Mouse (Mus musculus): Measurements from ENCODE around the gene Hbb-y.
"Not testable (repeated sequence)": the region's sequence is repeated elsewhere in the genome, so short reads cannot be mapped to it uniquely, and the experiment has no call there.

Gene Hbb-y

GRCm38 (mm10) chr7:103853090-103853489 lies at the start of gene Hbb-y:
Gene Hbb-y (minus strand): TSS chr7:103853216.
- in situ Hi-C loops (cut with MboI; ENCODE audit: low pct_unique_long_range_greater_than_20kb in 1 of 2, low sequenced_read_pairs in 2 of 2, unreplicated experiment in 1 of 2) = no loop called here

DNA sequence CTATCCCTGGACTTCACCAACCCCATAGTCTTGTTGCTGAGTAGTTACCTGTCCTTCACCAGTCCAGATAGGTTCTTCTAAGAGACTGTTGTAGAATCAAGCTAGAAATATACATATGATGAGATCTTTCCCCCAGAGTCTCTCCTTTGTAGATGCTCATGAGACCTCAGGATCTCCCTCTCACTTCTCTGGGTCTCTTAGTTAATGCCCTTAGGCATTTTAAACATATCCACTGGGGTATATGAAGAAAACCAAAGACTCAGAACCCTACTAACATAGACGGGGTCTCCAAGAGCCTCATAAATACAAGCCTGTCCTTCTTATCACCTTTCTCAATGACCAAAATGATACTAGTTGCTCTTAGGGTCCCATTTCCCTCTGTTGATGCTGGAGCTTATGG lies 41.4 kb upstream of the Hbb-y start, which contains the start of gene Olfr64:
Olfr64 (minus strand) TSS at position 101 of the 400 bp plus-strand sequence.
- in situ Hi-C loops (cut with MboI; ENCODE audit: low pct_unique_long_range_greater_than_20kb in 1 of 2, low sequenced_read_pairs in 2 of 2, unreplicated experiment in 1 of 2) = no loop called here

DNA sequence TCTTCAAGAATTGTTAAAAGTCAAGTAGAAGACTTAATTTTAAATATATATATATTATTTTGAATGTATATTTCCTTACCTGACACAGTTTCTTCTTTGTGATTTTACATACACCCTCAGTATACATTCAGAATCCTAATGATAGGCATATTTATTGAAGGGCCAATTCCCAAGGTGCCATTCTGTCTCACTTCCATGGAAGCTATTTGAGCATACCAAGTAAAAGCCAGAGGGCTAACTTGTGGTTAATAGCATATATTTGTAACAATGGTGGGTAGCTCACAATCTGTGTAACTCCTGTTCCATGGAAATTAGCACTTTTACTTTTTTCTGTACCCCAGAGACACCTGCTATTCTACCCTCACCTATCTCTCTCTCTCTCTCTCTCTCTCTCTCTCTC lies 33.1 kb upstream of the Hbb-y start, which contains the start of gene Olfr66:
Olfr66 (minus strand) TSS at position 101 of the 400 bp plus-strand sequence.
- in situ Hi-C loops (cut with MboI; ENCODE audit: low pct_unique_long_range_greater_than_20kb in 1 of 2, low sequenced_read_pairs in 2 of 2, unreplicated experiment in 1 of 2) = no loop called here

DNA sequence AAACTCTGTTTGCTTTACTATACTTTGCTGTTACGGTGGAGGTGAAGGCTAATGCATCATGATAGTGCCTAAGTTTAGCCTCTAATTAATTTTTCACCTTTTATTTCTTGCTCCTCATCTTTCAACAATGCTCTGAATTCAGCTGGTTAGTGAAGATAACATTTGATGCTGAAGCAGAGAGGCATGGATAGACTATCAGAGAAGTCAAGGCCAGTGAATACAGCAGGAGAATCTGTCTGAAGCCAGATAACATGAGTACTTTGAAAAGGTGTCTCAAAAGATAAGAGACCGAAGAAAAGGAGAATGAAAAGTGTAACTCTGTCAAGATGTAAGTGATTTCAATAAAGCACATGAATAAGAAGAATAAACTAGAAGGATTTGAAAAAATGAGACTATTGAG lies 24.1 kb upstream of the Hbb-y start:
- in situ Hi-C loops (cut with MboI; ENCODE audit: low pct_unique_long_range_greater_than_20kb in 1 of 2, low sequenced_read_pairs in 2 of 2, unreplicated experiment in 1 of 2) = no loop called here

GRCm38 (mm10) chr7:103874451-103874850 lies 21.4 kb upstream of the Hbb-y start:
- in situ Hi-C loops (cut with MboI; ENCODE audit: low pct_unique_long_range_greater_than_20kb in 1 of 2, low sequenced_read_pairs in 2 of 2, unreplicated experiment in 1 of 2) = no loop called here

DNA sequence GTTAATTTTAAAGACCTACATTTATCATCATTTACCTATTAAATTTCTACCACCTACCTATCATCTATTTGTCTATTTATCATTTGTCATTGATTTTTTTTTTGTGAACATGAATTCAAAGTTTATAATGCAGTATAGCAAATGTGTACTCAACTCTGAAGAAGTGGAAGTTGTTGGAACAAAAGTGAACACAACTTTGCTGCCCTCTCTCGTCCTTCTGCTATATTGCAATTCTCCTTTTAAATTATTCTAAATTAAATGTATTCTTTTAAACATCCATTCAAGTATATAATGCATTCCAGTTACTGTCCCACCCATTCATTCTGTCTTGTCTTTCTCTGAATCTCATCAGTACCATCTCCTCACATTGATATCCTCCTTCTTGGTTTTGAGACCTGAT lies 20.0 kb upstream of the Hbb-y start:
- in situ Hi-C loops (cut with MboI; ENCODE audit: low pct_unique_long_range_greater_than_20kb in 1 of 2, low sequenced_read_pairs in 2 of 2, unreplicated experiment in 1 of 2) = no loop called here

DNA sequence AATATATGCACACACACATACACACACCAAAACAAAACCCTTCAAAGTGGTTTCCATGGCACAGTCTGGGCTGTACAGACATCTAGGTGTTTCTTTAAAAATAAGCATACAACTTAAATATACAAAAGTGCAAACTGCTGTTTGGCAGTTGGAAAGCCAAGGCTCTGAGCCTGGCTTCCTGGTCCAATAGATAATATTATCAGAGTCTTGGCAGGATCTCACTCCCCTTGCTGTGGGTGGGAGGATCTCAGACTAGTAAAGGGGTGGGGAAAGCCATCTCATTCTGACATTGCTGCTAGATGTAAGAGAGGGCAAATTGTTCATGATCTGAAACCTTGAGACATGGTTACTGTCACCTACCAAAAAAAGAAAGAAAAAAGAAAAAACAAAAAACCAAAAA lies 17.7 kb upstream of the Hbb-y start:
- in situ Hi-C loops (cut with MboI; ENCODE audit: low pct_unique_long_range_greater_than_20kb in 1 of 2, low sequenced_read_pairs in 2 of 2, unreplicated experiment in 1 of 2) = no loop called here

- in situ Hi-C loops (cut with MboI; ENCODE audit: low pct_unique_long_range_greater_than_20kb in 1 of 2, low sequenced_read_pairs in 2 of 2, unreplicated experiment in 1 of 2) = no loop called here
Observed at GRCm38 (mm10) chr7:103865716-103866115, 12.7 kb upstream of the Hbb-y start.

GRCm38 (mm10) chr7:103861531-103861930 lies 8.5 kb upstream of the Hbb-y start:
- in situ Hi-C loops (cut with MboI; ENCODE audit: low pct_unique_long_range_greater_than_20kb in 1 of 2, low sequenced_read_pairs in 2 of 2, unreplicated experiment in 1 of 2) = no loop called here

DNA sequence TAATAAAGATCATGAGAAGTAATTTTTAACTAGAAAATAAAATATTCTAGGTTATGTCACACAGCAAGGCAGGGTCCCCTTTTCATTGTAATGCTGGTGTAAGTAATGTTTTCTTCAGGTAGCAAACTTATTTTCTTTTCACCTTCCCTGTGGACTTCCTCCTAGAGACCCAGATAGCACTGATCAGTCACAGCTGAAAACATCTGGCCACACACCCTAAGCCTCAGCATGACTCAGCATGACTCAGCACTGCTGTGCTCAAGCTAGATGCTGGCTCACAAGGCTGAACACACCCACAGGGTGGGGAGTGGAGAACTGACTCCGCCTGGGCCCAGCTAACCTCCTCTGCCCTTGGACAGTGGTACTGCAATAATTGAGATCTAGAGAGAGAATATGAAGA lies 7.8 kb upstream of the Hbb-y start:
- in situ Hi-C loops (cut with MboI; ENCODE audit: low pct_unique_long_range_greater_than_20kb in 1 of 2, low sequenced_read_pairs in 2 of 2, unreplicated experiment in 1 of 2) = no loop called here

- in situ Hi-C loops (cut with MboI; ENCODE audit: low pct_unique_long_range_greater_than_20kb in 1 of 2, low sequenced_read_pairs in 2 of 2, unreplicated experiment in 1 of 2) = no loop called here
Observed at GRCm38 (mm10) chr7:103859076-103859475, 6.1 kb upstream of the Hbb-y start.

GRCm38 (mm10) chr7:103854669-103855068 lies 1.7 kb upstream of the Hbb-y start:
- in situ Hi-C loops (cut with MboI; ENCODE audit: low pct_unique_long_range_greater_than_20kb in 1 of 2, low sequenced_read_pairs in 2 of 2, unreplicated experiment in 1 of 2) = no loop called here

GRCm38 (mm10) chr7:103844525-103845325 lies 8.3 kb downstream of the Hbb-y start:
- in situ Hi-C loops (cut with MboI; ENCODE audit: low pct_unique_long_range_greater_than_20kb in 1 of 2, low sequenced_read_pairs in 2 of 2, unreplicated experiment in 1 of 2) = no loop called here

DNA sequence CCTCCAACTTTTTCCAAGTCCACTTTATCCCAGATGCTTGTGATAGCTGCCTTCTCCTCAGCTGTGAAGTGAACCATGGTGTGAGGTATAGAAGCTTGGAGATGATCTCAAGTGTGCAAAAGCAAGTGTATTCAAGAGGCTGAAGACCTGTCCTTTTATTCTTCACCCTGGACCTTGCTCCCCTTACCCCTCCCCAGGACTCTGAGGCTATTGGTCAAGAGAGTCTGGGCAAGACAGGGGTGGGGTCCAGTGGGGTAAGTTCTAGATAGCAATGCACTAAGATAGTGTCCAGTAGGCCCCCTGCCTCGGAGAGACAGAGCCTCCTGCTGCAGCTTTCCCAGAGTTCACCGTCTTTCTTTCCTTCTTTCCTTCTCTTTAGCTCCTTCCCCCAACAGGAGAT lies 10.0 kb downstream of the Hbb-y start, which contains the start of gene Hbb-bh1:
Hbb-bh1 (minus strand) TSS at position 131 of the 400 bp plus-strand sequence.
- in situ Hi-C loops (cut with MboI; ENCODE audit: low pct_unique_long_range_greater_than_20kb in 1 of 2, low sequenced_read_pairs in 2 of 2, unreplicated experiment in 1 of 2) = no loop called here

- in situ Hi-C loops (cut with MboI; ENCODE audit: low pct_unique_long_range_greater_than_20kb in 1 of 2, low sequenced_read_pairs in 2 of 2, unreplicated experiment in 1 of 2) = no loop called here
Observed at GRCm38 (mm10) chr7:103840268-103840667, 12.7 kb downstream of the Hbb-y start, which contains the start of gene Hbb-bh2. Gene Hbb-bh2 (minus strand): TSS chr7:103840520.

GRCm38 (mm10) chr7:103827808-103828207 lies 25.2 kb downstream of the Hbb-y start, which contains the start of gene Hbb-bs:
Gene Hbb-bs (minus strand): TSS chr7:103828096.
- in situ Hi-C loops (cut with MboI; ENCODE audit: low pct_unique_long_range_greater_than_20kb in 1 of 2, low sequenced_read_pairs in 2 of 2, unreplicated experiment in 1 of 2) = no loop called here

- in situ Hi-C loops (cut with MboI; ENCODE audit: low pct_unique_long_range_greater_than_20kb in 1 of 2, low sequenced_read_pairs in 2 of 2, unreplicated experiment in 1 of 2) = not testable (repeated sequence)
Observed at GRCm38 (mm10) chr7:103827139-103827538, 25.9 kb downstream of the Hbb-y start.

DNA sequence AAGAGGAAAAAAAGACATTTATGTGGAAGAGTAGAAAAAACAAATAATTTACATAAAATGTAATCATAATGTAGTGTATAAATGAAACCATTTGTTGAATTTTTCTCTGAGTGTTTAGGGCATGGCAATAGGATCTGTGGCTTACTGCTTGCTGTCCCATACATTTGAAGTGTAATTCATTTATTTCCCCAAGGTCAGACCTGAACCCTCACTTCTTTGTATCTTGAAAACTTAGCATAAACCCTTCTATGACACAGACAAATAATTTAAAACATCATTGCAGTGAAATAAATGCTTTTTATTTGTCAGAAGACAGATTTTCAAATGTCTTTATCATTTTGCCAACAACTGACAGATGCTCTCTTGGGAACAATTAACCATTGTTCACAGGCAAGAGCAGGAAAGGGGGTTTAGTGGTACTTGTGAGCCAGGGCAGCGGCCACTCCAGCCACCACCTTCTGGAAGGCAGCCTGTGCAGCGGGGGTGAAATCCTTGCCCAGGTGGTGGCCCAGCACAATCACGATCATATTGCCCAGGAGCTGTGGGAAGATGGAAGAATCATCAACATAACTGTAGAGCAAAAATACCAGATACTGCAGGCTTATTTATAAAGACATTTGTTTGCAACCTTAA lies 26.6 kb downstream of the Hbb-y start:
- in situ Hi-C loops (cut with MboI; ENCODE audit: low pct_unique_long_range_greater_than_20kb in 1 of 2, low sequenced_read_pairs in 2 of 2, unreplicated experiment in 1 of 2) = no loop called here

DNA sequence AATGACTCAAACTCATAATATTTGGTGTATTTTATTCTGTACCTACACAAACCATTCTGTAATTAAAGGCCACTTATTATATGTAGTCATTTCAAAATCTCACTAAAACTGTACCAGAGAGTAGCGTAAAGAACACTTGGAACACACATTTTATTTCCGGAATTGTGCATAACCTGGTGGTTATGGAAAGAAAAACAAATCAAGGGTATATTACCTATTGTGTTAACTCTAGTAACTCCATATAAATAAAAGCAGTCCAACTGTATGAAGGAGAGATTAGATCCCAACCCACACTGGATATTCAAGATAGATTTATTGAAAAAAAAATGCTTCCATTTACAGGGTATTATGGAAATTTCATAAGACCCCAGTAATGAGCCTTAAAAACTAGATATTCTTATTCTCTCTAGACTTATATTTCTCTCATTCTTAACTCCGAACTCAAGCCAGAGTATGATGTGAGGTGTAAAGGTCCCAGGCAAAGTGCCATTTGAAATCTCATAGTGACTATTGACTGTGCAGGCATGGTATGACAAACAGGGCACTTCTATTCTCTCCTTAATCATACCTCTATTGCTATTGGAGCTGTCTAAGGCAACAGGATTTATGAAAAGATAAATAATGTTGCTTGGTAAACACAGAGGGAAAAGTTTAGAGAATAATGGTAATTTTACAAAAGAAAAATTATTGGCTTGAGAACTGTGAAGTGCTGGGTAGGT lies 27.3 kb downstream of the Hbb-y start:
- in situ Hi-C loops (cut with MboI; ENCODE audit: low pct_unique_long_range_greater_than_20kb in 1 of 2, low sequenced_read_pairs in 2 of 2, unreplicated experiment in 1 of 2) = no loop called here

Measured in mouse embryonic stem cell (cell line).